Mouse (Mus musculus) heart, embryonic 13.5 days (tissue): ENCODE measurements around the gene Gins1. TPM values are rescaled to one million over a fixed set of nuclear protein-coding genes. Genes with fewer than 3 reads are reported as not detected.
"Not testable (repeated sequence)": the region's sequence is repeated elsewhere in the genome, so short reads cannot be mapped to it uniquely, and the experiment has no call there.

Experiments used
- ATAC-seq: fragments of 200-750 bp; cut with Nextera tagmentation; 2 replicates; pipeline ENCODE4 v1.8.0; 2017; ENCODE audit warnings: moderate TSS enrichment; ENCODE audit not compliant: insufficient number of reproducible peaks, low FRiP score, low TSS enrichment; ENCODE audit errors: extremely low read depth
- H3K27ac ChIP-seq: fragments of 300-500 bp; sonication (generic); replicated peaks from 2 replicates; pipeline ENCODE4 v1.5.1; 2015; ENCODE audit warnings: moderate library complexity, mild to moderate bottlenecking, inconsistent platforms
- H3K27me3 ChIP-seq: fragments of 300-500 bp; sonication (generic); replicated peaks from 2 replicates; pipeline ENCODE4 v1.6.1; 2015; ENCODE audit warnings: mild to moderate bottlenecking, inconsistent platforms
- H3K36me3 ChIP-seq: fragments of 300-500 bp; sonication (generic); 2 replicates; pipeline ENCODE4 v1.6.1; 2015; ENCODE audit warnings: mild to moderate bottlenecking, inconsistent platforms
- H3K4me1 ChIP-seq: fragments of 300-500 bp; sonication (generic); 2 replicates; pipeline ENCODE4 v1.6.1; 2015; ENCODE audit warnings: inconsistent platforms
- H3K4me2 ChIP-seq: fragments of 300-500 bp; sonication (generic); 2 replicates; pipeline ENCODE4 v1.6.1; 2015; ENCODE audit warnings: inconsistent platforms, mild to moderate bottlenecking, moderate library complexity
- H3K4me3 ChIP-seq: fragments of 300-500 bp; sonication (generic); 2 replicates; pipeline ENCODE4 v1.5.1; 2015; ENCODE audit warnings: moderate library complexity, mild to moderate bottlenecking, inconsistent platforms
- H3K9ac ChIP-seq: fragments of 300-500 bp; sonication (generic); 2 replicates; pipeline ENCODE4 v1.6.1; 2015; ENCODE audit warnings: inconsistent platforms, mild to moderate bottlenecking, moderate library complexity
- H3K9me3 ChIP-seq: fragments of 300-500 bp; sonication (generic); 2 replicates; pipeline ENCODE4 v1.6.1; 2016; ENCODE audit warnings: inconsistent platforms
- WGBS: fragments of 180-500 bp; shearing (Covaris S2); methylation state at CpG from one replicate; pipeline ENCODE4 v1.1.7; 2015; ENCODE audit warnings: mixed read lengths; 5-methylcytosine and 5-hydroxymethylcytosine counted together
- polyA plus RNA-seq: library from polyadenylated mRNA; unstranded; fragments of >200 nt; fragmentation: Nextera tagmentation; extraction: Ambion mirVana; gene quantifications from 2 replicates; pipeline ENCODE4 v1.2.1, GENCODE M21; 2015

The Gins1 gene
- polyA plus RNA-seq, 1 experiment from 2014 or later = 29.3 TPM

- Histone ChIP-seq H3K36me3 (peaks cover 83% of the 10 kb centered on the region), H3K4me3 (no peak overlapping the region), H3K27me3 (no peaks in the 10 kb centered on the region), H3K4me2 (no peak overlapping the region), H3K27ac (no peak overlapping the region), H3K4me1 (no peaks in the 10 kb centered on the region), H3K9ac (no peak overlapping the region), H3K9me3 (no peaks in the 10 kb centered on the region)
- WGBS = 75% methylated on average over 19 of the region's 19 CpGs
- ATAC-seq = no peak
These were observed 28.3 kb downstream of the Gins1 start for GRCm38 (mm10) chr2:150933482-150933881.

GRCm38 (mm10) chr2:150934659-150935058, 29.5 kb downstream of the Gins1 start:
- no peak overlapping the region for H3K27ac ChIP-seq
- H3K36me3 ChIP-seq = peaks cover 77% of the 10 kb centered on the region
- no peak overlapping the region for H3K9ac ChIP-seq
- no peaks in the 10 kb centered on the region for H3K9me3 ChIP-seq
- no peak overlapping the region for H3K4me2 ChIP-seq
- no peaks in the 10 kb centered on the region for H3K27me3 ChIP-seq
- WGBS = 91% methylated on average over 4 of the region's 4 CpGs
- H3K4me3 ChIP-seq = no peak overlapping the region
- ATAC-seq = no peak
- no peaks in the 10 kb centered on the region for H3K4me1 ChIP-seq

- no peaks in the 10 kb centered on the region for H3K9me3 ChIP-seq
- no peak overlapping the region for H3K4me2 ChIP-seq
- H3K27ac ChIP-seq = no peak overlapping the region
- no peak overlapping the region for H3K9ac ChIP-seq
- WGBS = 85% methylated on average over 5 of the region's 5 CpGs
- no peak for ATAC-seq
- H3K4me3 ChIP-seq = no peak overlapping the region
- no peaks in the 10 kb centered on the region for H3K4me1 ChIP-seq
- H3K27me3 ChIP-seq = no peaks in the 10 kb centered on the region
- H3K36me3 ChIP-seq = peaks cover 45% of the 10 kb centered on the region
These were observed 38.8 kb downstream of the Gins1 start for GRCm38 (mm10) chr2:150944017-150944416.

GRCm38 (mm10) chr2:150947341-150947740, 42.1 kb downstream of the Gins1 start:
- 94% methylated on average over 5 of the region's 5 CpGs for WGBS
- H3K27ac ChIP-seq = not testable (repeated sequence)

GRCm38 (mm10) chr2:150947880-150948611, 42.8 kb downstream of the Gins1 start:
- 86% methylated on average over 12 of the region's 12 CpGs for WGBS

More at GRCm38 (mm10) chr2:150947341-150947740, 42.1 kb downstream of the Gins1 start:
- peaks cover 55% of the 10 kb centered on the region for H3K36me3 ChIP-seq
- H3K4me1 ChIP-seq, H3K9ac ChIP-seq, H3K9me3 ChIP-seq, H3K4me2 ChIP-seq, H3K4me3 ChIP-seq, ATAC-seq, H3K27me3 ChIP-seq: not testable (repeated sequence)

GRCm38 (mm10) chr2:150948786-150949185, 43.6 kb downstream of the Gins1 start:
- H3K27ac ChIP-seq = no peak overlapping the region
- no peak overlapping the region for H3K4me2 ChIP-seq
- H3K4me3 ChIP-seq = no peak overlapping the region
- no peaks in the 10 kb centered on the region for H3K27me3 ChIP-seq
- H3K4me1 ChIP-seq = no peaks in the 10 kb centered on the region
- WGBS = 74% methylated on average over 5 of the region's 5 CpGs
- H3K9me3 ChIP-seq = no peaks in the 10 kb centered on the region
- no peak overlapping the region for H3K9ac ChIP-seq
- peaks cover 62% of the 10 kb centered on the region for H3K36me3 ChIP-seq
- ATAC-seq = no peak

More at GRCm38 (mm10) chr2:150947880-150948611, 42.8 kb downstream of the Gins1 start:
- not testable (repeated sequence) for H3K4me2 ChIP-seq, H3K4me3 ChIP-seq, H3K9me3 ChIP-seq, H3K27me3 ChIP-seq, H3K4me1 ChIP-seq, ATAC-seq, H3K9ac ChIP-seq, H3K27ac ChIP-seq
- H3K36me3 ChIP-seq = peaks cover 61% of the 10 kb centered on the region

- H3K27me3 ChIP-seq = no peaks in the 10 kb centered on the region
- no peaks in the 10 kb centered on the region for H3K4me1 ChIP-seq
- ATAC-seq = no peak
- no peak overlapping the region for H3K4me2 ChIP-seq
- H3K4me3 ChIP-seq = no peak overlapping the region
- H3K9ac ChIP-seq = no peak overlapping the region
- H3K36me3 ChIP-seq = peaks cover 60% of the 10 kb centered on the region
- H3K27ac ChIP-seq = no peak overlapping the region
- H3K9me3 ChIP-seq = no peaks in the 10 kb centered on the region
- 87% methylated on average over 3 of the region's 3 CpGs for WGBS
These were observed 44.5 kb downstream of the Gins1 start for GRCm38 (mm10) chr2:150949652-150950051.

GRCm38 (mm10) chr2:150950056-150950455, 44.9 kb downstream of the Gins1 start:
- ATAC-seq = no peak
- no peaks in the 10 kb centered on the region for H3K9me3 ChIP-seq
- no peaks in the 10 kb centered on the region for H3K27me3 ChIP-seq
- no peak overlapping the region for H3K4me2 ChIP-seq
- peaks cover 58% of the 10 kb centered on the region for H3K36me3 ChIP-seq
- no peak overlapping the region for H3K9ac ChIP-seq
- 85% methylated on average over 6 of the region's 6 CpGs for whole genome bisulfite sequencing
- H3K27ac ChIP-seq = no peak overlapping the region
- no peaks in the 10 kb centered on the region for H3K4me1 ChIP-seq
- no peak overlapping the region for H3K4me3 ChIP-seq

- H3K27me3 ChIP-seq = no peaks in the 10 kb centered on the region
- no peaks in the 10 kb centered on the region for H3K9me3 ChIP-seq
- H3K9ac ChIP-seq = no peak overlapping the region
- H3K36me3 ChIP-seq = peaks cover 70% of the 10 kb centered on the region
- 80% methylated on average over 2 of the region's 2 CpGs for WGBS
- H3K27ac ChIP-seq = no peak overlapping the region
- H3K4me1 ChIP-seq = no peaks in the 10 kb centered on the region
- no peak overlapping the region for H3K4me2 ChIP-seq
- no peak overlapping the region for H3K4me3 ChIP-seq
- ATAC-seq = no peak
These were observed 46.0 kb downstream of the Gins1 start for GRCm38 (mm10) chr2:150951201-150951600.

- no peaks in the 10 kb centered on the region for H3K27me3 ChIP-seq
- 53% methylated on average over 1 of the region's 1 CpGs for WGBS
- no peak for ATAC-seq
These were observed 50.7 kb downstream of the Gins1 start for GRCm38 (mm10) chr2:150955859-150956258.

GRCm38 (mm10) chr2:150959521-150959920, 54.3 kb downstream of the Gins1 start:
- Histone ChIP-seq H3K27me3 (no peaks in the 10 kb centered on the region), H3K9ac (no peak overlapping the region), H3K36me3 (peaks cover 62% of the 10 kb centered on the region), H3K9me3 (no peaks in the 10 kb centered on the region), H3K4me2 (no peak overlapping the region), H3K27ac (no peak overlapping the region), H3K4me3 (no peak overlapping the region), H3K4me1 (0 out of 2 replicates have a peak, but pooled peaks cover 7% of the 10 kb centered on the region)
- ATAC-seq = no peak
- WGBS = 77% methylated on average over 10 of the region's 10 CpGs

More at GRCm38 (mm10) chr2:150955859-150956258, 50.7 kb downstream of the Gins1 start:
- H3K4me3 ChIP-seq = no peak overlapping the region
- H3K4me1 ChIP-seq = 0 out of 2 replicates have a peak, but pooled peaks cover 7% of the 10 kb centered on the region
- H3K27ac ChIP-seq = no peak overlapping the region
- H3K9ac ChIP-seq = no peak overlapping the region
- peaks cover 70% of the 10 kb centered on the region for H3K36me3 ChIP-seq
- no peak overlapping the region for H3K4me2 ChIP-seq
- no peaks in the 10 kb centered on the region for H3K9me3 ChIP-seq

- WGBS = 88% methylated on average over 3 of the region's 3 CpGs
- Histone ChIP-seq H3K36me3 (peaks cover 56% of the 10 kb centered on the region), H3K27me3 (no peaks in the 10 kb centered on the region), H3K9me3 (no peaks in the 10 kb centered on the region), H3K4me2 (no peak overlapping the region), H3K27ac (no peak overlapping the region), H3K4me1 (0 out of 2 replicates have a peak, but pooled peaks cover 11% of the 10 kb centered on the region), H3K4me3 (no peak overlapping the region), H3K9ac (no peak overlapping the region)
- ATAC-seq = no peak
These were observed 58.0 kb downstream of the Gins1 start for GRCm38 (mm10) chr2:150963246-150963645.
